Mouse (Mus musculus): ENCODE measurements around the gene Galnt10.

Gene Galnt10

DNA sequence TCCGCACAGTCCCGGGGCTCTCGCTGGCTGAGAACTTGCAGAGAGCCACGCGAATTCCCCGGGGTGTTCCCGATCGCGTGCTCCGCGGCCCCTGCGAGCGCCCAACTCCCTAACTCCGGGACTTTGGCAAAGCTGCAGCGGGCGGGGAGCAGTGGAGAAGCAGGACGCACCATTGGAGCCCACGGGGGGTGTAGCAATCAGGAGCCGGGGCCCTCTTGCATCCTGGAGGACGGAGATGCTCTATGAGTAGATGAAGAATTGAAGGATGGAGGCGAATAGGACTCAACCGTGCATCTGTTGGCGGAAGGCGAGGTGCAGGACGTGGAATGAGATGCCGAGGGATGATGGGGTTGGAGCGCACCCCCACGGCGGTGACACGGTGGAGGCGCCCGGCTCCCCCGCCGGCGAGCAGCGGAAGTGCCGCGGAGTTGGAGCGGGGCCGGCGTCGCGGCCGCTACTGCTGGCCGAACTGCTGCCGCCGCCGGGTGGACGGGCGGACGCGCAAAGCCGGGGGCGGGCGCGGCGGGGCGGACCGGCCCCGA, at the start of gene Galnt10:
TSS of gene Galnt10 (plus strand) at position 425 of the 542 bp plus-strand sequence.
- DNase-seq = peak; percentile 77

DNA sequence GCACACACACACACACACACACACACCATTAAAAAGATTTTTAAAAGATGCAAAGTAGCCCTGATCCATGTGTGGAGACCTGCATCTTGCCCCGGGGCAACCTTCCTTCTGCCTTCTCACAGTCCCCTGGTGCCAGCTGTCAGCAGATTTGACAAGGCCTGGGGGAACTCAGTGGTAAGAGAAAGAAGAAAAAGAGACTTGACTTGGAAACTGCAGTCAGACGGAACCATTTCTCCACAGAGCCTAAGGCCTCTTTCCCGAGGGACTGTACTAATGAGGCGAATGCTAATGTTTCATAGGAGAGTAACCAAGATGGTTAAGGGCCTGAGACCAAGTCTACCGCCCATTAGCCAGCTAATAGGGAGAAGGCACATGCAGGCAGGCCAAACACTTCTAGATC, 49.3 kb upstream of the Galnt10 start:
- no peak for DNase-seq

DNA sequence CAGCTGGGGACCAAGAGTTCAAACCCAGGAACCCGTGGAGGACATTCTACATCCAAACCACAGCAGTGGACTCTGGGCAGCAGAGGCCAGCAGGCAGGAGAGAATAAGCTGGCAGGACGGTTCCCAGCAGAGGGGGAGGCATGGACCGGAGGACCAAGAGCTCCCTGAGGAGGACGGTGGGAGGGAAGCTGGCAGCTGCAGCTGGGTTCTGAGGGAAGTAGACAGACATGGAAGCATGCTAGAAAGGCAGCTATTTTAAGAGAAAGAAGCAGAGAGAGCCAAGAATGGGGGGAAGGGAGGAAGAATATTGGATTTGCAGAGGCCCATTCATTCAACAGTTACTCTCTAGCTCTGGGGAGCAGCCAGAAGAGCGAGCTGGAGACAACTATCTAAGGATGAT, 47.1 kb upstream of the Galnt10 start:
- DNase-seq = peak; percentile 16

DNA sequence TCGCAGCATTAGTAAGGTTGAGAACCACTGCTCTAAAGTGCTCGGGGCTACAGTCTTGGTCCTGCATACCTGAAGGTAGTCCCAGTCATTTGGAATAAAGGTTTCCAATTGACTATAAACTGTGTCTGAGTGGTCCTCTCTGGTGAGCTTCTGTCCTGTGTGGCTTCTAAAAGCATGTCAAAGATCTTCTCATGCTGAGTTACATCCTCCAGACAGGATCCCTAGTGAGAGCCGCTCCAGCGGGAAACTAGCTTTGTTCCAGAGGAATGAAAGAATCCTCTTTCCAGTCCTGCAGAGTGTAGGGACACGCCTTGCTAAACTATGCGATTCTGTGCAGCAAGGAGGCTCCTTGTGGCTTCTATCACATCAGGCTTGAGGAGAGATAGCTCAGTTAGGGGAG, 45.9 kb upstream of the Galnt10 start:
- no peak for DNase-seq

DNA sequence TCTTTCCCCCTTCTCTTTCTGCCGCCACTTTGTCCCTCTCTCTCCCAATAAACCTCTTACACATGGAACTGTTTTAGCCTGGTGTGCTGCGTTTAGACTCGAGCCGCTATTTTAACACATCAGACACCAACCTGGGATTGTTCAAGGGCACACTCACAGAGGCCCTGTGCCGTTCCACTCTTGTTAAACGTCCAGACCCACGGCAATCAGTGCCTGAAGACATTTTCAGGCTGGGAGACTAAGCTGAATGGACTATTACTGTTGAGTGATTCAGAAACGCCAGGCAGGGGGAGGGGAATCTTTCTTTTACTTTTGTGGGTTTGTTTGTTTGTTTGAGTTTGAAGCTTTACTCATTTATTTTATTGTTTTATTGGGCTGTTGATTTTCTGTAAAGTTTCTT, 45.1 kb upstream of the Galnt10 start:
- no peak for DNase-seq

DNA sequence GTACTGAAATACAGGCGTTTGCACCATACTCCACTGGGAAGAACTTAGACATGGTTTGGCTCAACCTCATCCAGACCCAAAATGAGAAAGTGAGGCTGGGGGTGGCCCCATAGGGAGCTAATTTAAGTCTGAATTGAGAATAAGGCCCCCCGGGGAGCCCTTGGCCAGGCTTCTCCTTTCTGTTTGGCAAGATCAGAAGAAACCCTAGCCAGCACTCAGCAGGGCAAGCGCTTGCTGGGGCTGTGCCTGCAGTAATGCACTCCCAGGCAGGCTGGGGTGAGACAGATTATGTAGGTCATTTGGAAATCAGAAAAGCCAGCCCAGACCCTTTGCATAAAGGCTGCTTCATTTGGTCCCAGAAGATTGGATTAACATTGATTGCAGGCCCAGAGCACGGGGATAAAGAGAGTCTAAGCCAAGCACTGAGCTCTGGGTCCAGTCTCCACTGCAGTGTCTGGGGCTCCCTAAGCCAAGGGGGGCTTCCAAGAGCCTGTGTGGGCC, 44.6 kb upstream of the Galnt10 start:
- peak; percentile 81 for DNase-seq

DNA sequence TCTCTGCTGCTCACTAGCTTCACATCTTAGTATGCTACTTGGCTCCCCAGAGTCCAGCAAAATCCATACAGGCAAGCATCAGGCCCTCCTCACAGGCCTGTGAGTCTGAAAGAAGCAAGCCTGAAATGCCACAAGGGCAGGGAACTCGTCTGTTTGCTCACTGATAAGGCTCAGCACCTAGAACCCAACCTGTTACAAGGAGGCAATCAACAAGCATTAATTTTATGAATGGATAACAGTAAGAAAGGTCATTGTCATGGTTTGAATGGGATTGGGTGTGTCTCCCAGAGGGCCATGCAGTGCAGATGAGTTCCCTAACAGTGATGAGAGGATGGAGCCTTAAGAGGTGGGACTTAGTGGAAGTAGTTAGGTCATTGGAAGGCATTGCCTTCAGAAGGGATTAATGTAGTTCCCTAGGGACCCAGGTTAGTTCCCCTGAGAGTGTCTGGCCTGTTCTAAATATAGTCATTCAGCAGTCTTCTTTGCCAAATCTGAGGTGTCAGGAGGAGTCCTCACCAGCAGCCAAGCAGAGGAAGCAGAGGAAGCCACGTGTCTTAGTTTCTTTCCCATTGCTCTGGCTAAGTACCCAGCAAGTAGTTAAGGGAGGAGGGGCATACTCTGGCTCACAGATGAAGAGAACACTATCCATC, 43.3 kb upstream of the Galnt10 start:
- DNase-seq = no peak

DNA sequence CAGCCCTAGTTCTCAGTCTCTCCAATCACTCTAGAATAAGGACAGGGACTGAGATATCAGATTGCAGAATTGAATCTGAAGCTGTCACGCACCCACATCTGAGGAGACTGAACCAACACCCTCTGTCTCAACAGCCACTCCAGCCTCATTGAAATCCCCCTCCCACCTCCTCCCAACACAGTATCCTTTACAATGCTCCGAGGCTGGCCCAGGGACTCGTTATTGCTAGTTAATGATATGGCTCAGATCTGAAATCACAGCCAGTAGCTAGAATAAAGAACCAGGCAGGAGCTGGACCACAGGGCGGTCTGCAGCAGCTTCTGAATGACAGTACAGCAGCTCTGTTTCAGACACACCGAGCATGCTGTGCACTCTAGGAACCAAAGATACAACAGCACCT, 40.2 kb upstream of the Galnt10 start:
- no peak for DNase-seq

DNA sequence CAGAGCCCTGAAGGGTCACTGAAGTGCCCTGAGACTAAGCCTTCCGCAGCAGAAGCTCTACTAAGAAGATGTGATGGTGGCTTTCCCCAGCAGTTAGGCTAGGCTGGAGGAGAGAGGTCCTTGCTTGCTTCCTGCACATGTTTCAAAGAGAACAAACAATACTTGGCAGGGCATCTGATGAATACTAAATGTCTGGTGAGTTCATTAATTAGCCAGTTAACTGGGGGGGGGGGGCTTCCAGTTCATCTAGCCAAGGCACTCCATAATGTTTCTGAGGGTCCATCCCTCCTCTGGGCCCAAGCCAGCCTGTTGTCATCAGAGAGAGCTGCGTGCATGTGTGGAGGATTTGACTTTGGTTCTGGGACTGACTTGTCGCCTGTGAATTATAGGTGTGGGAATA, 39.6 kb upstream of the Galnt10 start:
- no peak for DNase-seq

DNA sequence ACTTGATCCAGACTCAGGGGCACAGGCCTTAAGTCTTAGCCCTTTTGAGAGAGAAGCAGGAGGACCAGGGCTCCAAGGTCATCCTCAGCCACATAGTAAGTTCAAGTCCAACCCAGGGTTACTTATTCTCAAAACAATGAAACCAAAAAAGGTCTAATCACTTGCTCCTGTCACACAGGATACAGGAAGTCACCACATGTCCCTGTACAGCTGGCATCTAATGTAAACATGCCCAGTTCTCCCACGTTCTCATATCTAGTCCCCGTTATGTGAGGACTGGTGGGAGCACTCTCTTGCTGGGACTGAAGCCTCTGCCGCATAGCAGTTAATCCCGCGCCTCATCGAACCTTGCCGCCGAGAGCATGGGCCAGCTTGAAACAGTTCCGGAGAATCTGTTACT, 30.7 kb upstream of the Galnt10 start:
- DNase-seq = no peak

DNA sequence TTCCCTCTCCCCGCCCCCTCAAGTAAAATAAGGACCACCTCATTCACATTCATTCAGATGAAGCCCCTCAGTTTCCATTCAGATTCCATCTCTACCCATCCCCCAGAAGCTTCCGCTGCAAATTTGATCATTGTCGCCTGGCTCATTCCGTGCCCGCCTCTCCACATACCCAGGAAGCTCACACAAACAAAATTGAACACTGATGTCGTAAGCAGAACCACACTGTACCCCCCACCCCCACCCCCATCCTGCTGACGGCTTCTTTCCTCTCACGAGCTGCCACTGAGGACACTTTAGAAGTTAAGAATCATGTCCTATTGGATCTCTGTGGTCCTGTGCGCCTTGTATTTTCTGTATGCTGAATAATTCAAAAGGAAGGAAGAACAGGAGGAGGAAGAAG, 30.0 kb upstream of the Galnt10 start:
- DNase-seq = no peak

DNA sequence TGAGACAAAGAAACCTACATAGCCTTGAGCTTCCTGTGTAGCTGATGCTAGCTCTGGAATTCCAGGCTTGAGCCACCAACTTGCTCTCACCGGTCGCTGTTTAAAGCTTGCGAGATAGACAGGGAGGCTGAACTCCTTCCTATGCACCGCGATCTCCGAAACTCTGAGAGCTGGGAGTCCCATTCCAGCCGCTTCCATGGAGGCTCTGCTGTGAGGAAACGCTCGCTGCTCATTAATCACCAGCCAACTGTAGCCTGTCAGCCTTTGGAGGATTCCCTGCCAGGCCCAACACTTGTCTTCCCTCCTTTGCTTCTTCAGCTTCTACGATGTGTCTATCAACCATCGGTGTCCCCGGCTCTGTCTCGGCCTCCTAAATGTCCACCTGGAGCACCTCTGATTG, 29.4 kb upstream of the Galnt10 start:
- no peak for DNase-seq

DNA sequence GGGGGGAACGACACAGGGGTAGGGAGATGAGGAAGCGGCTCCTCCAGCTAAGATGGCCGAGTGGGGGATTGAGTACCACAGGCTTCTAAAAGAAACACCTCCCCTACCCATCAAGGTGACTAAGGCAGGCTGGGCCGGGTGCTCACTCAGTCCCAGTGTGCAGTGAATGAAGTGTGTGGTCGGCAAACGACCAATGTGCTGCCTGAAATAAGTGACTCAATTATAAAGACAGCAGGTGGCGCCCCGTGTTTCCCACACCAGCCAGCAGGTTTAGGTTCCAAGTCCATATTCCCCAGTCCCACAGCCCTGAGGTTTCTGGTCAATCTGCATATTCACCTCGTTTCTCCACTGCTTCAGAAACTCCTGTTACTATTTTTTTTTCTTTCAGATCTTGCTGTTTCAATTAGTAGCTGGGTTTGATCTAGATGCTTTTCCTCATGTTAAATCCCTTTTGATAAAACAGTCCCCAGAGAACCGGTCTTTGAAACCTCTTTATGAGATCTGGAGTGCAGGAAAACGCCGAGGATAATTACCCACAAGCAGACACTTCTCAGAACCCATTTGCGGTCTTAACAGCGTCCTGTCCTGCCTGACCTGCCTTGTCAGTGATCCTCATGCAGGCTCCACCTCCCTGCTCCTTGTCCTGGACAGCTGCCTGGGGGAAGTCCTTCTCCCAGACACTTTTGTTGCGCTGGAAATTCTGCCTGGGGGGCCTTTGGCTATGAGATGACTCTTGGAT, 27.5 kb upstream of the Galnt10 start:
- no peak for DNase-seq

DNA sequence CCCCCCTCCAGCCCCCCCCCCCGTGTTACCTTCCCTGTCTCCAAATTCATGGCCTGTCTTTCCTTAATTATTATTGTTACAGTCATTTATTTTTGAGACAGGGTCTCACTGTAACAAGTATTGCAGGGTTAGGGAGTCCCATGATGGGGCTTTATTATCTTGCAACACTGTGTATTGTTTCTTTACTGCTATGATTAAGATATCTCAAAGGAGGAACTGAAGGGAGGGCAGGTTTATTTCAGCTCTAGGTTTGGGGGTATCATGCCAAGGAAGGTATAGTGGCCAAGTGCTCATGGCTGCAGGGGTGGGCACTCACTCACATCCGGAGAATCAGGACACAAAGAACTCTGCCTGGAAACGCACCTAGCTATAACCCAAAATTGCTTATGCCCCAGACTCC, 23.8 kb upstream of the Galnt10 start:
- no peak for DNase-seq

DNA sequence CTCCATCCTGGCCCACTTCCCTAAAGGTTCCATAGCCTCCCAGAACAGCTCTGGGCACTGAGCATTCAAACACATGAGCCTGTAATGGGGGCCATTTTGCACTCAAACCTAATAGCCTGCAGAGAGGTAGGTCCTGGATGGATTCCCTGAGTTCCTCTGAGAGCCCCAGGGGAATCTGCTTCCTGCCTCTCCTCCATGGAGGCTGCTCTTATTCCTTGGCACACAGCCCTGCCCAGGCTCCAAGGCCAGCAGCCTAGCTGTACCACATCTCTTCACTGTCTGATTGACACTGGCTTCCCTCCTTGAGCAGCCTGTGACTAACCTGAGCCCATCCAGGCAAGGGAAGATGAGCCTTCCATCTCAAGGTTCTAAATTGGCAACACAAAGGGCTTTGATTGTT, 23.4 kb upstream of the Galnt10 start:
- DNase-seq = no peak

DNA sequence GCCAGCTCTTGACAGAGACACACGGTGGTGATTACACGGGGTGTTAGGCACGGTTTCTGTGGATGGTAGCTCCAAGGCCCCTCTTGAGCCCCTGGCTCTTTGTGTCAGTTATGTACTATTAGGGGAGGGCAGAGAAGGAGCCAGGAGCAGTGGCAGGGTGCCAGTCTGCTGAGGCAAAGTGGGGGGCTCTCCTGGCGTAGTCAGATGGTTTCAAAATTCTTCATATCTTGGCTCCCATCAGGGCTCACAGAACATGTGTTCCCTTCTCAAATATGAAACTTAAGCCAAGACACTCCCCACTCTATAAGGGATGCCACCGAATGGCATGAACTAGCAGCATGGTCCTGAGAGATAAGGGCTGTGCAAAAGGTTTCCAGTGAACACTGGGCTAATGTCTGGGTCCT, 20.8 kb upstream of the Galnt10 start:
- DNase-seq = no peak

DNA sequence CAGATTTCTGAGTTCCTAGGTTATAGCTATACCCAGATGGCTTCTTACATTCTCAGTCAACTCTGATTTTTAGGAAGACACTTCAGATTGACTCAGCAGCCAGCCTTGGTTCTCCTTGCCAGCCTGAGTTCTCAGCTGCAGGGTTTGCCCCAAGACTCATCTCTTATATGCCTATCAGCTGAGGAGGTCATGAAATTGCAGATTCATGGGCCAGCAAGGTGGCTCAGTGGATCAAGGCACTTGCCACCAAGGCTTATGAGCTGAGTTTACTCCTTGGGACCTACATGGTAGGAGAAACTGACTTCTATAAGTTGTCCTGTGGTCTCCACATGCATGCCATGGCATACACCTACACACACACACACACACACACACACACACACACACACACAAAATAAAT, 19.8 kb upstream of the Galnt10 start:
- no peak for DNase-seq

DNA sequence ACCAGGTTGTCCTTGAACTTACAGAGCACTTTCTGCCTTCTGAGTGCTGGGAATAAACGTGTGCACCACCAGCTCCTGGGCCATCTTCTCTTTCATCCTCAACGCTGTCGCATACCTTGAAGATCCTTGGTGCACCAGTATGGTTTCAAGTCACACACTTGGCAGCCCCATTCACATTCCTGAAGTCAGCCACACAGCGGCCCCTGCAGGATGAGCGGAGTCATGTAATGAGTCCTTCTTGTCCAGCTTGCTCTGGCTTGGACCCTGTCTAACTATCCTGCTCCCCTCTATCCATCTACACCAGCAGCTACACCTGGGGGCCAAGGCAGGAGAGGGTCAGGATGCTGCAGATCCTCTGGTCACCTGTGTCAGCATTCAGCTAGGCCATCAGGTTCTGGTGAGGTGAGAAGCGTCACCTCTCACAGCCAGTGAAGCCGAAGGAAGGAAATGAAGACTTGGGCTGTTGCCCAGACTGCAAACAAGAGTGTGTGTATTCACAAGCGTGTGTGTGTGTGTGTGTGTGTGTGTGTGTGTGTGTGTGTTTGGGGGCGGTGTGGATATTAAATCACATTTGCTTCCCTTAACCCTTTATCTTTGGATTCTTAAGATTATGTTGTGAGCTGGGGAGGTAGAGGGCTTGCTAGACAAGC, 18.0 kb upstream of the Galnt10 start:
- no peak for DNase-seq

DNA sequence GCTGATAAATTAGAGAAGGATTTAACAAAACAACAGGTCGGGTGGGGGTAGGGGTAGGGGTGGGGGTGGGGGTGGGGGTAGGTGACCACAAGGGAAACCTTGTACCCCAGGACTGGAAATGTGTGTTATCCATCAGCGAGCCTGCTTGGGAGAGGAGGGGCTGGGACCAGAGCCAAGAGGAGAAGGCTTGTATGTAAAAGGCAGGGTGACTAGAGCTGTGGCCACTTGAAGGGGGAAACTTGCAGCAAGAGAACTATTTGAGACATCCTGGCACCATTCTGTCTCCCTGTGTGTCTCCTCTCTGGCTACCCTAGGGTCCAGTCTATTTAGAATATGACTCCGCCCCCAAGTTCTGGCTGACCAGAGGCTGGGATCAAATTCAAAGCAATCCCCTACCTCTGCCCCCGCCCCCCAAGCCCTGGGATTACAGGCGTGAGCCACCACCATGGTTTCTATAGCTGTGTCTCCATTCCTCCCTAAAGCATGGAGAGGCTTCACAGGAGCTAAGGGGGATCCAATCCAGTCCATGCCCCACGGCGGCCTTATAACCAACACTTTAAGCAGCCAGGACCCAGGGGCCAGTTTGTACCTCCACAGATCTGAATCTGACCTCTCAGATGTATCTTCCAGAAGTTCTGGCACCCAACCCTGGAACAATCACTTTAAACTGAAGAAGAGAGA, 13.3 kb upstream of the Galnt10 start:
- no peak for DNase-seq

DNA sequence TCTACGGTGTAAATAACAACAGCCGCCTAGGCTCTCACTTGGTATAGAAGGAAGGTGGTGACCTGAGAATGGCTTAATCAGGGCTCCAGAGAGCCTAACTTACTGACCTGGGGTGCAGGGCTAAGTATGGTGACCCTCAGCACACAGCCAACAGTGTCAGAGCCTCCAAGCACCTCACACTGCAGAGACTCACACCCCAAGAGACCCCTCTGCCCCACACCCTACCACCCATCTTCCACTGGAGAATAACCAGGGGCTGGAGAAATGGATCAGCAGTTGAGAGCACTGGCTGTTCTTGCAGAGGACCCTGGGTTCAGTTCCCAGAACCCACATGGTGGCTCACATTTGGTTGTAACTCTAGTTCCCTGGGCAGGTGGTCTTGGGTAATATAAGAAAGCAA, 12.2 kb upstream of the Galnt10 start:
- no peak for DNase-seq

DNA sequence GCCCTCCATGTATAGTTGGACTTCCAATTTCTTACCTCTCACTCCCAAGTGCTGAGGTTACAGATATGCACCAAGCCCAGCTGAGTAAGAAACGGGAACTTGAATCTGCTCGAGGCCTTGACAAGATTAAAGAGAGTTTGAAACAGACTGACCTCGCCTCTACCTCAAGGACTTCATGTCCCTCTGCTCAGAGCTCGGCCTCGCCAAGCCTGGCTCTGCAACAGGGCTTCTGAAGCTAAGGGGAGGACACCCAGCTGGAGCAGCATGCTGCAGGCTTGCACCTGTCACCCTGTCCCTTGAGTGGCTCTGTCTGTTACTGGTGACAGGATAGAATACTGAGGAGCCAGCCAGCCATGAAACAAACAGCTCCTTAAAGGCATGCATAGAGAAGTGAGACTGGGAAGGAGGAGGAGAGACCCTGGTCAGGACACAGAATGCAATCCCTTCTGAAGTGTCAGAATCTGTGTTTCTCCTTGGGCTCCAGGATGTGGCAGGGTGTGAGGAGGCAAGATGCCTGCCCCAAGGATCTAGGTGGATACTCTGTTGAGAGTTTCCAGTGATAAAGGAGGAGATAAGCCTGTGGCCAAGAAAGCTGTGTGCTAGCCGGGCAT, 11.2 kb upstream of the Galnt10 start:
- no peak for DNase-seq

DNA sequence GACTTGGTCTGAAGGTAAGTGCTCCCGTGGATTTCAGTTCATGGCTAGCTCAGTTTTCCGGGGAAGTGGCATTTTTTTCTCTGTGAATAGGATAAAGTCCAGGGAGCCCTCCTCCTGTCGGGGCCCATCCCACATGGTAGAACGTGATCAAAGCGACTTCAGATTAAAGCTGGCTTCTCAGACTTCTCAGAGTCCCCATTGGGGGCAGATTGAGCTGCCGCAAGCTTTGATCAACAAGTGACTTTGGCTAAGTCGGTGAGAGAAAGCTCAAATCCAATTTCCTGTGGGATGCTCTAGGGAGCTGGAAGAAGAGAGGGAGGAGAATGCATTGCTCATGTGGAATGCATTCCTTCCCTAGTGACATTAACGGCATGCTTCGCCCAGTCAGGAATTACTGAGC, 10.1 kb upstream of the Galnt10 start:
- DNase-seq = no peak

DNA sequence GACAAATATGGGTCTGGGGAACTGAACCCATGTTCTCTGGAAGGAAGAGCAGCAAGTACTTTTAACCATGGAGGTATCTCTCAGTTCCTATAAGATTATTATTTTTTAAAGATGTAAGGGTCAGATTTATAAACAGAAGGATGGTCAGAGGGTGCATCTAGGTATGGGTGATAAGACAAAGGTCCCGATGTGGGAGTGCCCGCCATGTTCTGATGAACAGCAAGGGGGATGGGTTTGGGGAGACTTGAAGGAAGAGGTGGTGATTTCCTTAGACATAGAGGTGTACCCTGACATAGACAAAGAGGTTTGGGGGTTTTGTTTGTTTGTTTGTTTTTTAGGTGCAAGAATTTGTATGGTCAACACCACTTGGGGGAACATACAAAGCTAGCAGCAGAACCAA, 1.6 kb upstream of the Galnt10 start:
- DNase-seq = no peak

Data from cerebellum, adult 11-12 months (tissue).